Mouse (Mus musculus): ENCODE results near the gene C130026I21Rik. TPM values are rescaled to one million over a fixed set of nuclear protein-coding genes. Genes with fewer than 3 reads are reported as not detected.
"Not testable (repeated sequence)": the region's sequence is repeated elsewhere in the genome, so short reads cannot be mapped to it uniquely, and the experiment has no call there.

C130026I21Rik gene
- polyA plus RNA-seq, 1 experiment from 2014 or later = not detected

- WGBS = 78% methylated on average over 5 of the region's 5 CpGs
- not testable (repeated sequence) for H3K9ac ChIP-seq (replicated peaks; ENCODE audit: low read length); H3K4me1 ChIP-seq (ENCODE audit: control insufficient read depth, insufficient read depth, low read length); H3K36me3 ChIP-seq (replicated peaks; ENCODE audit: control insufficient read depth, insufficient read depth, low read depth, low read length); H3K27me3 ChIP-seq (ENCODE audit: control insufficient read depth, insufficient read depth, low read length); DNase-seq (ENCODE audit: low spot score); H3K4me3 ChIP-seq (ENCODE audit: low read depth, low read length); ATAC-seq (replicated peaks; ENCODE audit: insufficient number of reproducible peaks, low FRiP score, low TSS enrichment, low read depth); H3K9me3 ChIP-seq (replicated peaks; ENCODE audit: control insufficient read depth, low read length); H3K4me2 ChIP-seq (ENCODE audit: low read depth, low read length); H3K27ac ChIP-seq (replicated peaks; ENCODE audit: low read depth, low read length)
Measured at GRCm38 (mm10) chr1:85193761-85194160, 76.6 kb downstream of the C130026I21Rik start.

DNA sequence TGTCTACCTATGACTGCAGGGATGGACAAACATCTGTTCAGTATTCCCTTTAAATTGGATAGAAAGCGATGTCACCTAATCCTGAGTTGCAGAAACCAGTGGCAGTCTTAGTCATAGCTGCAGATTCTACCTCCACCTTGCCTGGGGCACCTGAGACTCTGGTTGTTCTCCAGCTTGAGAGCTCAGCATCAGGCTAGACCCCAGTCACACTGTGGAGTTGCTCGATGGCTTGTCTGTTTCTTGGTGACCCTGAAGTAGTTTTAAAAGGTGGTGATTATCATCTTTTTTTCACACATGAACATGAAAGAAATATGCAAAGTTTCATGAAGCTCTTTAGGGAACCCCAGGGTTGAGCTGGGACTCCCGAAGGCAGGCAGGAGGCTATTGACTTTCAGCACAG is 88.4 kb downstream of the C130026I21Rik start:
- not testable (repeated sequence) for ATAC-seq (replicated peaks; ENCODE audit: insufficient number of reproducible peaks, low FRiP score, low TSS enrichment, low read depth); H3K36me3 ChIP-seq (replicated peaks; ENCODE audit: control insufficient read depth, insufficient read depth, low read depth, low read length); H3K9ac ChIP-seq (replicated peaks; ENCODE audit: low read length); H3K4me3 ChIP-seq (ENCODE audit: low read depth, low read length); DNase-seq (ENCODE audit: low spot score); H3K9me3 ChIP-seq (replicated peaks; ENCODE audit: control insufficient read depth, low read length); H3K4me2 ChIP-seq (ENCODE audit: low read depth, low read length); H3K4me1 ChIP-seq (ENCODE audit: control insufficient read depth, insufficient read depth, low read length); H3K27me3 ChIP-seq (ENCODE audit: control insufficient read depth, insufficient read depth, low read length); H3K27ac ChIP-seq (replicated peaks; ENCODE audit: low read depth, low read length)
- WGBS = 92% methylated on average over 1 of the region's 3 CpGs

DNA sequence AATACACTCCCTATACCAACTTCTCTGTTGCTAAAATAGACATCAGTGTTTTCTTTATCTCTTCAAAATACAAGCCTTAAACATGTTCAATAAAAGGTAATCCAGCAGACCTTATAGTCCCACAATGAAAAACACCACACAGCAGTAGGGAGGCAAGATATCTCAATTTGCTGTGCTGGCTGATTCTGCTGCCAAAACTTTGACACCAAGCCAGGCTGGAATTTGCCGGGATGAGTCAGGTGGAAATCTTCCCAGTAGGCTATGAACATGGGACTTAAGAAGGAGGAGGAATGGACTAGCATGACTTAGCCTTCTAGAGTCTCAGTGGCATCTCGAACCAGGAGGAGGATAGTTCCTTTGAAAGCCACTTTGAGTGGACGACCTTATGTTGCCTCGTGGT is 91.4 kb downstream of the C130026I21Rik start:
- not testable (repeated sequence) for H3K27me3 ChIP-seq (ENCODE audit: control insufficient read depth, insufficient read depth, low read length); H3K4me2 ChIP-seq (ENCODE audit: low read depth, low read length); H3K4me3 ChIP-seq (ENCODE audit: low read depth, low read length); H3K9ac ChIP-seq (replicated peaks; ENCODE audit: low read length); H3K9me3 ChIP-seq (replicated peaks; ENCODE audit: control insufficient read depth, low read length); H3K36me3 ChIP-seq (replicated peaks; ENCODE audit: control insufficient read depth, insufficient read depth, low read depth, low read length); DNase-seq (ENCODE audit: low spot score); H3K27ac ChIP-seq (replicated peaks; ENCODE audit: low read depth, low read length); H3K4me1 ChIP-seq (ENCODE audit: control insufficient read depth, insufficient read depth, low read length); ATAC-seq (replicated peaks; ENCODE audit: insufficient number of reproducible peaks, low FRiP score, low TSS enrichment, low read depth)
- 84% methylated on average over 3 of the region's 4 CpGs for WGBS

DNA sequence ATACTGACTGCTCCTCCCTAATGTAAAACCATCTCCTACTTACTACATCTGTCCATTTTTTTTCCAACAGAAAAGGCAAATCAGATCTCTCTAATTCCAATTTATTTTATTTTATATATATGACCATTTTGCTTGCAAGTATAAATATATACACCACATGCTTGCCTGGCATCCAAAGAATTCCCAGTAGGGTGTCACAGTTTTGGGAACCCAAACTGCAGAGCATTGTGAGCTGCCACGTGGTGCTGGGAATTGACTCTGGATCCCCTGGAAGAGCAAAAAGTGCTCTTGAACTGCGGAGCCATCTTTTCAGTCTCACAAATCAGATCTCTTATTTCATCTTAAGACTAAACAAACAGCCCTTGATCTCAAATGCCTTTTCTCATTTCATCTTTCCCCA is 107.5 kb downstream of the C130026I21Rik start:
- not testable (repeated sequence) for H3K4me3 ChIP-seq (ENCODE audit: low read depth, low read length); H3K36me3 ChIP-seq (replicated peaks; ENCODE audit: control insufficient read depth, insufficient read depth, low read depth, low read length); H3K9ac ChIP-seq (replicated peaks; ENCODE audit: low read length); H3K4me2 ChIP-seq (ENCODE audit: low read depth, low read length); DNase-seq (ENCODE audit: low spot score); H3K4me1 ChIP-seq (ENCODE audit: control insufficient read depth, insufficient read depth, low read length); H3K9me3 ChIP-seq (replicated peaks; ENCODE audit: control insufficient read depth, low read length); H3K27me3 ChIP-seq (ENCODE audit: control insufficient read depth, insufficient read depth, low read length); H3K27ac ChIP-seq (replicated peaks; ENCODE audit: low read depth, low read length); ATAC-seq (replicated peaks; ENCODE audit: insufficient number of reproducible peaks, low FRiP score, low TSS enrichment, low read depth)
- WGBS = 33% methylated on average over 1 of the region's 2 CpGs

- not testable (repeated sequence) for H3K4me2 ChIP-seq (ENCODE audit: low read depth, low read length); H3K4me3 ChIP-seq (ENCODE audit: low read depth, low read length); H3K4me1 ChIP-seq (ENCODE audit: control insufficient read depth, insufficient read depth, low read length); H3K9ac ChIP-seq (replicated peaks; ENCODE audit: low read length); H3K9me3 ChIP-seq (replicated peaks; ENCODE audit: control insufficient read depth, low read length); ATAC-seq (replicated peaks; ENCODE audit: insufficient number of reproducible peaks, low FRiP score, low TSS enrichment, low read depth); H3K36me3 ChIP-seq (replicated peaks; ENCODE audit: control insufficient read depth, insufficient read depth, low read depth, low read length); DNase-seq (ENCODE audit: low spot score); H3K27me3 ChIP-seq (ENCODE audit: control insufficient read depth, insufficient read depth, low read length); H3K27ac ChIP-seq (replicated peaks; ENCODE audit: low read depth, low read length)
- WGBS = 73% methylated on average over 4 of the region's 5 CpGs
Measured at GRCm38 (mm10) chr1:85155151-85155550, 115.2 kb downstream of the C130026I21Rik start.

GRCm38 (mm10) chr1:85133671-85134070 is 136.7 kb downstream of the C130026I21Rik start:
- not testable (repeated sequence) for DNase-seq (ENCODE audit: low spot score); H3K9me3 ChIP-seq (replicated peaks; ENCODE audit: control insufficient read depth, low read length); H3K36me3 ChIP-seq (replicated peaks; ENCODE audit: control insufficient read depth, insufficient read depth, low read depth, low read length); H3K4me2 ChIP-seq (ENCODE audit: low read depth, low read length); H3K27ac ChIP-seq (replicated peaks; ENCODE audit: low read depth, low read length); ATAC-seq (replicated peaks; ENCODE audit: insufficient number of reproducible peaks, low FRiP score, low TSS enrichment, low read depth); H3K27me3 ChIP-seq (ENCODE audit: control insufficient read depth, insufficient read depth, low read length); H3K4me3 ChIP-seq (ENCODE audit: low read depth, low read length); H3K4me1 ChIP-seq (ENCODE audit: control insufficient read depth, insufficient read depth, low read length); H3K9ac ChIP-seq (replicated peaks; ENCODE audit: low read length)
- WGBS = 93% methylated on average over 19 of the region's 22 CpGs

DNA sequence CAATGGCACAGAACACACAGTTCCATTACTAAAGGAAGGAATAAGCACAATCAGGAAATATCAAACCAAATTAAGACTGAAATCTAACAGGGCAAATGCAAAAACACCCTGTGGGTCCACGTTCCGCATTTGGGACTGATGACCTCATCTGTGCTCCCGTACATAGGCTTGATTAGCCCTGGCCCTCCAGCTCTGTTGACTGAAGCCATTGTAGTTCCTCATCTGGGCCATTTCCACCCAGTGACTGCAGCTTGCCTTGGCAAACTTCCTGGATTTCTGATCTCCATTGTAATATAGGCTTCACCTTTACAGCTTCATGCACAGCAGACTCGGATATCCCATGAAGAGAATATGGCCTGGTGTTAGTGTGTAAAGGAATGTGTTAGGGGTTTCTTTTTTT is 148.5 kb downstream of the C130026I21Rik start:
- H3K9ac ChIP-seq (replicated peaks; ENCODE audit: low read length); H3K27ac ChIP-seq (replicated peaks; ENCODE audit: low read depth, low read length); H3K27me3 ChIP-seq (ENCODE audit: control insufficient read depth, insufficient read depth, low read length); H3K9me3 ChIP-seq (replicated peaks; ENCODE audit: control insufficient read depth, low read length); H3K4me3 ChIP-seq (ENCODE audit: low read depth, low read length); H3K36me3 ChIP-seq (replicated peaks; ENCODE audit: control insufficient read depth, insufficient read depth, low read depth, low read length); ATAC-seq (replicated peaks; ENCODE audit: insufficient number of reproducible peaks, low FRiP score, low TSS enrichment, low read depth); DNase-seq (ENCODE audit: low spot score); H3K4me1 ChIP-seq (ENCODE audit: control insufficient read depth, insufficient read depth, low read length); H3K4me2 ChIP-seq (ENCODE audit: low read depth, low read length): not testable (repeated sequence)
- 90% methylated on average over 4 of the region's 4 CpGs for WGBS

- H3K4me1 ChIP-seq (ENCODE audit: control insufficient read depth, insufficient read depth, low read length); H3K27ac ChIP-seq (replicated peaks; ENCODE audit: low read depth, low read length); H3K9me3 ChIP-seq (replicated peaks; ENCODE audit: control insufficient read depth, low read length); DNase-seq (ENCODE audit: low spot score); H3K4me2 ChIP-seq (ENCODE audit: low read depth, low read length); ATAC-seq (replicated peaks; ENCODE audit: insufficient number of reproducible peaks, low FRiP score, low TSS enrichment, low read depth); H3K4me3 ChIP-seq (ENCODE audit: low read depth, low read length); H3K27me3 ChIP-seq (ENCODE audit: control insufficient read depth, insufficient read depth, low read length); H3K36me3 ChIP-seq (replicated peaks; ENCODE audit: control insufficient read depth, insufficient read depth, low read depth, low read length); H3K9ac ChIP-seq (replicated peaks; ENCODE audit: low read length): not testable (repeated sequence)
- 68% methylated on average over 5 of the region's 6 CpGs for WGBS
Measured at GRCm38 (mm10) chr1:85118341-85118740, 152.0 kb downstream of the C130026I21Rik start.

Measured in embryonic facial prominence, embryonic 11.5 days (tissue).